Comparison of ENCODE assay signal across 8 mouse cellular contexts in genomic region chr11:32001181-32001910, GRCm38 (mm10). TPM values are rescaled to one million over a fixed set of nuclear protein-coding genes. Genes with fewer than 3 reads are reported as not detected.
DNase-seq lines count a peak whose midpoint lies in the region; ATAC-seq and TF ChIP-seq lines count a peak whose summit lies in the region.

No protein-coding gene starts in this region.

- 47% methylated on average over 11 of the region's 11 CpGs for WGBS in cerebellum, adult 2 months
- WGBS in hindbrain, postnatal 0 days = 1% methylated on average over 11 of the region's 11 CpGs
- 1% methylated on average over 11 of the region's 11 CpGs for WGBS in midbrain, embryonic 15.5 days

- no peak for TF ChIP-seq POLR2A in cerebellum, adult 2 months (IDR thresholded peaks at IDR 0.05; ENCODE audit: borderline replicate concordance, insufficient read depth, low read length)

- H3K4me3 ChIP-seq in cerebellum, adult 2 months (replicated peaks; ENCODE audit: insufficient read depth, low read depth, low read length) = peak overlapping the region; percentile 44
- H3K4me3 ChIP-seq in hindbrain, postnatal 0 days (ENCODE audit: low read length) = peak overlapping the region; percentile 54
- H3K4me3 ChIP-seq in midbrain, embryonic 15.5 days = peak overlapping the region; percentile 58

- H3K9me3 ChIP-seq in hindbrain, postnatal 0 days (ENCODE audit: low read length) = no peaks in the 10 kb centered on the region
- no peaks in the 10 kb centered on the region for H3K9me3 ChIP-seq in midbrain, embryonic 15.5 days

- H3K27me3 ChIP-seq in cerebellum, adult 2 months (ENCODE audit: control insufficient read depth, insufficient read depth, low read length) = no peaks in the 10 kb centered on the region
- H3K27me3 ChIP-seq in hindbrain, postnatal 0 days (ENCODE audit: insufficient read depth, low read length) = no peaks in the 10 kb centered on the region
- H3K27me3 ChIP-seq in midbrain, embryonic 15.5 days (replicated peaks) = no peaks in the 10 kb centered on the region

- H3K36me3 ChIP-seq in hindbrain, postnatal 0 days (ENCODE audit: insufficient read depth, low read length) = peaks cover 9% of the 10 kb centered on the region
- peaks cover 27% of the 10 kb centered on the region for H3K36me3 ChIP-seq in midbrain, embryonic 15.5 days (replicated peaks)

- H3K4me1 ChIP-seq in cerebellum, adult 2 months (ENCODE audit: control insufficient read depth, insufficient read depth, low read length) = no peaks in the 10 kb centered on the region
- H3K4me1 ChIP-seq in hindbrain, postnatal 0 days (ENCODE audit: insufficient read depth, low read length) = peaks cover 18% of the 10 kb centered on the region
- H3K4me1 ChIP-seq in midbrain, embryonic 15.5 days = peaks cover 35% of the 10 kb centered on the region

- peak overlapping the region; percentile 69 for H3K9ac ChIP-seq in hindbrain, postnatal 0 days (replicated peaks; ENCODE audit: low read length)
- peak overlapping the region; percentile 78 for H3K9ac ChIP-seq in midbrain, embryonic 15.5 days

- H3K27ac ChIP-seq in cerebellum, adult 2 months (ENCODE audit: insufficient read depth, low read length) = no peak overlapping the region
- peak overlapping the region; percentile 89 for H3K27ac ChIP-seq in hindbrain, postnatal 0 days
- H3K27ac ChIP-seq in midbrain, embryonic 15.5 days = peak overlapping the region; percentile 90

- 0 out of 2 replicates have a peak, but pooled peaks have one; percentile 10 for ATAC-seq in hindbrain, postnatal 0 days
- ATAC-seq in midbrain, embryonic 15.5 days (replicated peaks) = no peak

- TF ChIP-seq CTCF in cerebellum, adult 2 months (IDR thresholded peaks at IDR 0.05; ENCODE audit: borderline replicate concordance, insufficient read depth, low read depth, low read length) = no peak
- TF ChIP-seq CTCF in hindbrain, postnatal 0 days (IDR thresholded peaks at IDR 0.05; ENCODE audit: low read depth) = no peak

- H3K4me2 ChIP-seq in hindbrain, postnatal 0 days (ENCODE audit: low read depth, low read length) = peak overlapping the region; percentile 60
- H3K4me2 ChIP-seq in midbrain, embryonic 15.5 days = peak overlapping the region; percentile 81

- intact Hi-C loops in gastrocnemius, postnatal 14 days (cut with DNase I; ENCODE audit: low total_unique reads) = no loop called here

- DNase-seq in cerebellum, adult 2 months = peak in 1 of 2 experiments; percentile 37
- no peak for DNase-seq in cerebellum, adult 9-10 months
- peak; percentile 67 for DNase-seq in embryo, embryonic 10.5 days (ENCODE audit: low spot score)
- peak; percentile 58 for DNase-seq in hindbrain, postnatal 0 days (ENCODE audit: low spot score)
- no peak for DNase-seq in urinary bladder, adult 2 months (ENCODE audit: low spot score)
- no peak for DNase-seq in testis, postnatal 14 days (ENCODE audit: low spot score)
- DNase-seq in gastrocnemius, postnatal 14 days = no peak

RNA-seq across cellular contexts. Expression of gene Nsg2, which starts 1.1 kb away (rescaled TPM):
- polyA plus RNA-seq in cerebellum, adult 2 months (2012; rRNA removed) = 140 and 169 TPM in 2 replicates
- total RNA-seq in hindbrain, postnatal 0 days (2014; rRNA removed) = 646 and 650 TPM in 2 replicates
- polyA plus RNA-seq in hindbrain, postnatal 0 days (2015; fragmentation: Nextera tagmentation; extraction: Ambion mirVana) = 407 and 433 TPM in 2 replicates
- polyA plus RNA-seq in midbrain, embryonic 15.5 days (2015; fragmentation: Nextera tagmentation; extraction: Ambion mirVana) = 653 and 655 TPM in 2 replicates
- 2.7 TPM in 2 replicates for polyA plus RNA-seq in urinary bladder, adult 2 months (2012; rRNA removed)
- under 1 TPM; 0.40 to 0.68 TPM for total RNA-seq in gastrocnemius, postnatal 14 days (2021)

RNA-seq across cellular contexts. Expression of gene 4930524B15Rik, which starts 36.0 kb away (rescaled TPM):
- polyA plus RNA-seq in cerebellum, adult 2 months (2012; rRNA removed) = 0.16 and 0.19 TPM in 2 replicates
- 0.42 and 1.4 TPM in 2 replicates for total RNA-seq in hindbrain, postnatal 0 days (2014; rRNA removed)
- 0.34 and 0.50 TPM in 2 replicates for polyA plus RNA-seq in hindbrain, postnatal 0 days (2015; fragmentation: Nextera tagmentation; extraction: Ambion mirVana)
- polyA plus RNA-seq in midbrain, embryonic 15.5 days (2015; fragmentation: Nextera tagmentation; extraction: Ambion mirVana) = 0.19 and 0.32 TPM in 2 replicates
- 0.04 TPM in 1 of 2 replicates, not detected in the other for polyA plus RNA-seq in urinary bladder, adult 2 months (2012; rRNA removed)
- not detected for total RNA-seq in gastrocnemius, postnatal 14 days (2021)

Comparison
In these comparisons a context has a peak if more than half of its experiments do, and no peak if none do; other contexts are left out.
1. DNase-seq: peak in embryo, embryonic 10.5 days (single experiment) and hindbrain, postnatal 0 days (single experiment); none in cerebellum, adult 9-10 months (single experiment), urinary bladder, adult 2 months (single experiment), testis, postnatal 14 days (single experiment) and gastrocnemius, postnatal 14 days (single experiment).
2. RNA of gene Nsg2, which starts 1.1 kb away (polyA plus RNA-seq): 653 to 655 TPM in midbrain, embryonic 15.5 days, 407 to 433 TPM in hindbrain, postnatal 0 days and 140 to 169 TPM in cerebellum, adult 2 months; 2.7 TPM in urinary bladder, adult 2 months; every median in the first group is over 10 times any median in the second.
3. Peak in every context shown above with its lines, with median percentiles within 50 percentile points of each other: H3K4me3 ChIP-seq.